Mouse (Mus musculus) liver, postnatal 0 days (tissue): Measurements from ENCODE around the gene Gpx4. TPM values are rescaled to one million over a fixed set of nuclear protein-coding genes. Genes with fewer than 3 reads are reported as not detected.
A peak's percentile ranks its signal among the peaks of the same experiment; 100 is the strongest.
"Not testable (repeated sequence)": the region's sequence is repeated elsewhere in the genome, so short reads cannot be mapped to it uniquely, and the experiment has no call there.

Source experiments
- ATAC-seq: fragments of 200-750 bp; cut with Nextera tagmentation; 2 replicates; pipeline ENCODE4 v1.8.0; 2017; ENCODE audit warnings: mild to moderate bottlenecking, moderate library complexity
- DNase-seq: peaks from one replicate; pipeline ENCODE4 v3.0.0-alpha.2; 2016
- H3K27ac ChIP-seq: fragments of 300-500 bp; sonication (generic); 2 replicates; pipeline ENCODE4 v1.5.1; 2014; ENCODE audit warnings: antibody characterized with exemption, moderate library complexity, mild to moderate bottlenecking, low read depth
- H3K27me3 ChIP-seq: fragments of 300-500 bp; sonication (generic); 2 replicates; pipeline ENCODE4 v1.6.1; 2014; ENCODE audit warnings: low read length, control low read depth, mixed read lengths; ENCODE audit not compliant: insufficient read depth
- H3K36me3 ChIP-seq: fragments of 300-500 bp; sonication (generic); replicated peaks from 2 replicates; pipeline ENCODE4 v1.6.1; 2014; ENCODE audit warnings: mild to moderate bottlenecking, control low read depth, low read length, moderate library complexity, mixed read lengths; ENCODE audit not compliant: insufficient read depth
- H3K4me1 ChIP-seq: fragments of 300-500 bp; sonication (generic); 2 replicates; pipeline ENCODE4 v1.6.1; 2014; ENCODE audit warnings: antibody characterized with exemption, mild to moderate bottlenecking, control low read depth; ENCODE audit not compliant: insufficient read depth
- H3K4me2 ChIP-seq: fragments of 300-500 bp; sonication (generic); 2 replicates; pipeline ENCODE4 v1.6.1; 2014; ENCODE audit warnings: low read depth, mild to moderate bottlenecking, low read length, moderate library complexity, mixed read lengths
- H3K4me3 ChIP-seq: fragments of 300-500 bp; sonication (generic); 2 replicates; pipeline ENCODE4 v1.5.1; 2014; ENCODE audit warnings: low read depth, low read length
- H3K9ac ChIP-seq: fragments of 300-500 bp; sonication (generic); replicated peaks from 2 replicates; pipeline ENCODE4 v1.6.1; 2014; ENCODE audit warnings: mild to moderate bottlenecking, moderate library complexity
- H3K9me3 ChIP-seq: fragments of 300-500 bp; sonication (generic); 2 replicates; pipeline ENCODE4 v1.6.1; 2016; ENCODE audit warnings: mild to moderate bottlenecking, control low read depth, low read length, mixed read lengths
- CTCF ChIP-seq: sonication (generic); IDR thresholded peaks from 2 replicates; pipeline ENCODE4 v1.5.1; 2016; ENCODE audit warnings: antibody characterized with exemption, low read depth
- EP300 ChIP-seq: IDR thresholded peaks from 2 replicates; pipeline ENCODE4 v1.6.1; 2016; ENCODE audit warnings: antibody characterized with exemption, low read depth, mild to moderate bottlenecking
- WGBS: fragments of 180-500 bp; shearing (Covaris S2); extraction: QIAGEN DNeasy Blood & Tissue Kit; methylation state at CpG from one replicate; pipeline ENCODE4 v1.1.7; 2014; ENCODE audit not compliant: insufficient replicate concordance; 5-methylcytosine and 5-hydroxymethylcytosine counted together
- polyA plus RNA-seq: library from polyadenylated mRNA; unstranded; fragments of >200 nt; fragmentation: Nextera tagmentation; extraction: Ambion mirVana; gene quantifications from 2 replicates; pipeline ENCODE4 v1.2.1, GENCODE M21; 2015

Gene Gpx4
- polyA plus RNA-seq, 1 experiment from 2014 or later: 537 TPM

- H3K4me2 ChIP-seq: no peak overlapping the region
- no peaks in the 10 kb centered on the region for H3K9me3 ChIP-seq
- no peak for DNase-seq
- H3K36me3 ChIP-seq: no peaks in the 10 kb centered on the region
- TF ChIP-seq EP300 (no peak), CTCF (no peak)
- H3K4me1 ChIP-seq: peaks cover 10% of the 10 kb centered on the region; the same call in 1 of the 2 replicates
- no peaks in the 10 kb centered on the region for H3K27me3 ChIP-seq
- no peak overlapping the region for H3K4me3 ChIP-seq
- no peak for ATAC-seq
- WGBS: 82% methylated on average over 4 of the region's 4 CpGs
- no peak overlapping the region for H3K9ac ChIP-seq
- H3K27ac ChIP-seq: 0 out of 2 replicates have a peak overlapping the region, but pooled peaks have one; percentile 11
Measured at GRCm38 (mm10) chr10:80044087-80044486, 2.9 kb upstream of the Gpx4 start.

DNA sequence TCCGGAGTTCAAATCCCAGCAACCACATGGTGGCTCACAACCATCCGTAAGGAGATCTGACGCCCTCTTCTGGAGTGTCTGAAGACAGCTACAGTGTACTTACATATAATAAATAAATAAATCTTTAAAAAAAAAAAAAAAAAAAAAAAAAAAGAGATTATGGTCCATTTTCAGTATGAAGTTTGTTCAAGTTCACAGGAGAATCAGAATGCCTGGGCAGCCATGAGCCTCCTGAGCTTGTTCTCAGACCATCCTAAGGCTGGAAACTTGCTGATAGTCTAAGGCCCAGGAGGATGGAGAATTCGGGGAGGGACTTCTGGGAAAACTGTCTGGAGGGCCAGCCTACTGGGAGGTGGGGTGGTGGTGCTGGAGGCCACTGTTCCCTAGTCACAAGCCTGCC lies 1.6 kb upstream of the Gpx4 start:
- not testable (repeated sequence) for H3K4me1 ChIP-seq, H3K9ac ChIP-seq, DNase-seq, H3K4me3 ChIP-seq, ATAC-seq, H3K27me3 ChIP-seq, H3K4me2 ChIP-seq, H3K9me3 ChIP-seq, H3K36me3 ChIP-seq, H3K27ac ChIP-seq
- WGBS: 88% methylated on average over 2 of the region's 4 CpGs

DNA sequence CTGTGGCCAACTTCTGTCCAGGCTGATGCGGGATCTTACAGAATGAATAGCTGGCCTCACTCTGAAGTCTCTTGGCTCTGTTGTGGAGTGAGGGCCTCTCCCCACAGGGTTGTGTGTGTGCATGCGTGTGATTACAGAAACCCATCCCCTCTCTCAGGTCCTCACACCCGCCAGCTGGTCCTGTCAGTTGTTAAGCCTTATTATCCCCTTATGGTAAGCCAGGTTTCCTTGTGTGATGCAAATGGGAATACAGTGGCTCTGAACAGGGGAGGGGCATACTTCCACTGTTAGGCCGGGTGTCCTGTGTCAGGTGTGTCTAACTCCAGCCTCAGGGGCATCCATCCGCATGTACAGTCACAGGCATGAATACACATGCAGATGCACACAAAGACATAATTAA lies 1.2 kb upstream of the Gpx4 start:
- WGBS: 81% methylated on average over 5 of the region's 5 CpGs
- peaks cover 14% of the 10 kb centered on the region for H3K4me1 ChIP-seq
- ATAC-seq: no peak

GRCm38 (mm10) chr10:80048396-80048795 lies 1.4 kb downstream of the Gpx4 start:
- Histone ChIP-seq H3K9me3 (no peaks in the 10 kb centered on the region), H3K36me3 (no peaks in the 10 kb centered on the region), H3K27me3 (no peaks in the 10 kb centered on the region), H3K27ac (no peak overlapping the region), H3K9ac (no peak overlapping the region), H3K4me2 (no peak overlapping the region), H3K4me3 (no peak overlapping the region), H3K4me1 (peaks cover 37% of the 10 kb centered on the region)
- no peak for DNase-seq
- ATAC-seq: no peak
- WGBS: 71% methylated on average over 5 of the region's 5 CpGs
- TF ChIP-seq CTCF (no peak), EP300 (no peak)

More for the DNA sequence above, 1.2 kb upstream of the Gpx4 start:
- Histone ChIP-seq H3K4me3 (no peak overlapping the region), H3K9me3 (no peaks in the 10 kb centered on the region), H3K27ac (no peak overlapping the region), H3K4me2 (no peak overlapping the region), H3K9ac (no peak overlapping the region), H3K27me3 (no peaks in the 10 kb centered on the region), H3K36me3 (no peaks in the 10 kb centered on the region)
- no peak for DNase-seq
- TF ChIP-seq CTCF (no peak), EP300 (no peak)

DNA sequence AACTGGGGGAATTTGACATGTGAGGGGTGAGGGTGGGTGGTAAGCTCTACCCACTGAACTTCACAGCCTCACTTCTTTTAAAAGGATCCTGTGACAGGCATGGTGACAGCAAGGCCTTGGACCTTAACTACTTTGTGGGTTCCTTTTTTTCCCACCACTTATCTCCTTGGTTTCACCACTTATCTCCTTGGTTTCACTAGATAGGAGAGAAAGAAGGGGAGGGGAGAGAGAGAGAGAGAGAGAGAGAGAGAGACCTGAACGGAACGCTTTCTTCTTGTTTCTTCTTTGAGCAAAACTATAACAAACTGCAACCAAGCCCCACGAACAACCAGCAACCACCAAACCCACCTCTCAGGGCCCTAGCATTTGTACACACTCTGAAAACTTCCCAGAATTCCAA lies 1.9 kb downstream of the Gpx4 start:
- Histone ChIP-seq H3K4me2 (no peak overlapping the region), H3K4me1 (peaks cover 37% of the 10 kb centered on the region), H3K27me3 (no peaks in the 10 kb centered on the region), H3K36me3 (no peaks in the 10 kb centered on the region), H3K4me3 (no peak overlapping the region), H3K9ac (no peak overlapping the region), H3K9me3 (no peaks in the 10 kb centered on the region), H3K27ac (no peak overlapping the region)
- no peak for TF ChIP-seq CTCF
- no peak for TF ChIP-seq EP300
- 34% methylated on average over 3 of the region's 3 CpGs for WGBS
- DNase-seq (no peak), ATAC-seq (no peak)

DNA sequence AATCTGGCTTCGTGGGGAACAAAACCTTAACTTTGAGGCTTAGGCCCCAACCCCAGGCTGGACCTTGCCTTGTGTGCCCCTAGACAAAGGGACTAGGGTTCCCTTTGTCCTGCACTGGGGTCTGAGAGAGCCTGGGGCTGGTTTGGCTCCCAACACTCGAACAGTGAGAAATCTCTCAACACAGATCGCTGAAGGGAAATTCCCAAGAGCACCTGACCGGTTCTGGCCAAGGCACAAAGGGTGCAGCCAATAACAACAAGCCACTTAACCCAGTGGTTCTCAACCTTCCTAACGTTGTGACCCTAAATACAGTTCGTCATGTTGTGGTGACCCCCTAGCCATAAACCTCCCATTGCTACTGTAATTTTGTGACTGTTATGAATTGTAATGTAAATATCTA lies 3.3 kb downstream of the Gpx4 start:
- DNase-seq (no peak), ATAC-seq (no peak)
- H3K27ac ChIP-seq: peak overlapping the region; percentile 93
- 56% methylated on average over 6 of the region's 6 CpGs for WGBS
- H3K27me3 ChIP-seq: no peaks in the 10 kb centered on the region
- no peaks in the 10 kb centered on the region for H3K9me3 ChIP-seq
- H3K36me3 ChIP-seq: no peaks in the 10 kb centered on the region
- H3K4me2 ChIP-seq: no peak overlapping the region
- peaks cover 41% of the 10 kb centered on the region for H3K4me1 ChIP-seq
- H3K9ac ChIP-seq: no peak overlapping the region; the same call in 1 of the 2 replicates
- no peak for TF ChIP-seq CTCF
- no peak for TF ChIP-seq EP300
- H3K4me3 ChIP-seq: no peak overlapping the region

DNA sequence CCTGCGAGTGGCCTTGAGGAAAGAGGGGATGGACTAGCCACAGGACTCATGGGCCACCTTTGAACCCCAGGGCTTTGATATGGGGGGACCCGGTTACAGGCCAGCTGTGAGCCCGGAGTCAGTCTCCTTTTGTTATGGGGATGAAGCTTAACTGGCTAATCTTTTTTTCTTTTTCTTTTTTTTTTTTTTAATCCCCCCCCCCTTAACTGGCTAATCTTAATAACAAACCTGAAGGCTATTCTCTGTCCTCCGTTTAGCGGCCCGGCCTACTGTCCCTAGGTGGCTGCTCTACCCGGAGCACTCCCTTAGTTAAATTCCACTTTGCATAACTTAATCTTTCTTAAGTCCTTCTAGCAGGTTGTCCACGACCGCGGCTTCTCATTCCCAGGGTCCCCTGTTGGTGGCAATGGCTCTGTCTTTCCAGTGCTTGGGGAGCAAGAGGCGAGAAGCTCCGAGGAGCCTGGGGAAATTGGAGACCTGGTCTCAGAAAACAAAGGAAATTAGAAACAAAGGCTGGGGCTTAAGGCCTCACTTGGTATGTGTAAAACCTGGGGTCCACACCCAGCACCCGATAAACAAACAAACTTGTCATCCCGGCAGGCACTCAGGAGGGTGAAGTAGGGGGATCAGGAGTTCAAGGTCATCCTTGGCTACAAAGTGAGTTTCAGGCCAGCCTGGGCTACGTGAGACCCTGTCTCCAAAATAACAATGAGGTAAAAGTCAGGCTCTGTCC lies 4.1 kb downstream of the Gpx4 start:
- DNase-seq (no peak), ATAC-seq (no peak)
- no peak for TF ChIP-seq EP300
- TF ChIP-seq CTCF: no peak
- Histone ChIP-seq H3K4me2 (no peak overlapping the region; the same call in 1 of the 2 replicates), H3K4me1 (peaks cover 48% of the 10 kb centered on the region), H3K36me3 (peaks cover 7% of the 10 kb centered on the region), H3K9ac (peak overlapping the region; percentile 8), H3K27ac (peak overlapping the region; percentile 93), H3K9me3 (no peaks in the 10 kb centered on the region), H3K27me3 (no peaks in the 10 kb centered on the region), H3K4me3 (no peak overlapping the region)
- WGBS: 49% methylated on average over 15 of the region's 15 CpGs
